In genomic region chr13:45709402-45709801, GRCm38 (mm10) we compare ENCODE assay signal across 13 mouse cellular contexts.
DNase-seq lines count a peak whose midpoint lies in the region; ATAC-seq and TF ChIP-seq lines count a peak whose summit lies in the region.
"Had no signal": no experiment of that assay in that cellular context is flagged by ENCODE, and none has a peak within 500 bp of the region (broad histone marks: within the 10 kb centered on the region; RNA-seq: fewer than 3 reads in every experiment).

No protein-coding gene starts in this region.

- intact Hi-C loops in gastrocnemius, postnatal 36 days (cut with DNase I), result no loop called here

- no peak overlapping the region for H3K4me3 ChIP-seq in heart, embryonic 12.5 days
- no peak overlapping the region for H3K4me3 ChIP-seq in heart, embryonic 10.5 days
- no peak overlapping the region for H3K4me3 ChIP-seq in forebrain, embryonic 14.5 days (ENCODE audit: low read depth, low read length)
- no peak overlapping the region for H3K4me3 ChIP-seq in midbrain, postnatal 0 days (ENCODE audit: low read depth, low read length)

- DNase-seq in heart, embryonic 10.5 days (ENCODE audit: low spot score), result no peak
- peak; percentile 58 for DNase-seq in left cerebral cortex, adult 11 months (ENCODE audit: low spot score)
- no peak for DNase-seq in left cerebral cortex, adult 18-20 months (ENCODE audit: low spot score in 2 of 2)
- DNase-seq in forebrain, embryonic 14.5 days (ENCODE audit: low spot score), result peak; percentile 58
- peak; percentile 60 for DNase-seq in midbrain, postnatal 0 days (ENCODE audit: low spot score)
- no peak for DNase-seq in gastrocnemius, postnatal 36 days
- DNase-seq: adrenal gland, postnatal 36 days; cerebellum, postnatal 14 days; gastrocnemius, postnatal 14 days; kidney, adult 18-20 months; liver, postnatal 0 days had no signal

- no peak for TF ChIP-seq CTCF in midbrain, postnatal 0 days (IDR thresholded peaks at IDR 0.05)

- WGBS in heart, embryonic 12.5 days, result 58% methylated on average over 11 of the region's 11 CpGs
- WGBS in heart, embryonic 10.5 days, result 71% methylated on average over 11 of the region's 11 CpGs
- WGBS in forebrain, embryonic 14.5 days, result 37% methylated on average over 11 of the region's 11 CpGs
- 50% methylated on average over 11 of the region's 11 CpGs for WGBS in midbrain, postnatal 0 days

- peaks cover 4% of the 10 kb centered on the region for H3K4me1 ChIP-seq in heart, embryonic 12.5 days (replicated peaks)
- H3K4me1 ChIP-seq in heart, embryonic 10.5 days, result peaks cover 9% of the 10 kb centered on the region; the same call in 1 of the 2 replicates
- H3K4me1 ChIP-seq in forebrain, embryonic 14.5 days (ENCODE audit: control insufficient read depth, insufficient read depth, low read length), result no peaks in the 10 kb centered on the region
- H3K4me1 ChIP-seq in midbrain, postnatal 0 days (ENCODE audit: insufficient read depth, low read length), result no peaks in the 10 kb centered on the region

- ATAC-seq in heart, embryonic 12.5 days (ENCODE audit: insufficient number of reproducible peaks, low FRiP score), result no peak
- ATAC-seq in forebrain, embryonic 14.5 days, result no peak
- ATAC-seq in midbrain, postnatal 0 days (ENCODE audit: low FRiP score), result no peak
- ATAC-seq in cerebellum, adult (ENCODE audit: insufficient number of reproducible peaks, low FRiP score, low TSS enrichment), result no peak
- ATAC-seq: liver, postnatal 0 days had no signal

- no peak overlapping the region for H3K27ac ChIP-seq in heart, embryonic 12.5 days (ENCODE audit: poor library complexity, severe bottlenecking)
- no peak overlapping the region for H3K27ac ChIP-seq in heart, embryonic 10.5 days
- H3K27ac ChIP-seq in forebrain, embryonic 14.5 days (ENCODE audit: low read depth, low read length), result 0 out of 2 replicates have a peak overlapping the region, but pooled peaks have one; percentile 44
- no peak overlapping the region for H3K27ac ChIP-seq in midbrain, postnatal 0 days (ENCODE audit: low read depth, low read length)

- no peak overlapping the region for H3K9ac ChIP-seq in heart, embryonic 12.5 days
- no peak overlapping the region for H3K9ac ChIP-seq in forebrain, embryonic 14.5 days (ENCODE audit: low read length)
- no peak overlapping the region for H3K9ac ChIP-seq in midbrain, postnatal 0 days (replicated peaks; ENCODE audit: low read length, poor library complexity, severe bottlenecking)
- H3K9ac ChIP-seq: liver, postnatal 0 days had no signal

- peaks cover 3% of the 10 kb centered on the region for H3K9me3 ChIP-seq in heart, embryonic 12.5 days (replicated peaks)
- no peaks in the 10 kb centered on the region for H3K9me3 ChIP-seq in heart, embryonic 10.5 days
- no peaks in the 10 kb centered on the region for H3K9me3 ChIP-seq in forebrain, embryonic 14.5 days (replicated peaks; ENCODE audit: control insufficient read depth, low read length)
- H3K9me3 ChIP-seq in midbrain, postnatal 0 days (ENCODE audit: low read length), result no peaks in the 10 kb centered on the region

- H3K27me3 ChIP-seq in heart, embryonic 12.5 days (replicated peaks), result no peaks in the 10 kb centered on the region
- H3K27me3 ChIP-seq in heart, embryonic 10.5 days (ENCODE audit: insufficient read depth, poor library complexity, severe bottlenecking), result no peaks in the 10 kb centered on the region
- H3K27me3 ChIP-seq in forebrain, embryonic 14.5 days (replicated peaks; ENCODE audit: control insufficient read depth, insufficient read depth, low read length), result no peaks in the 10 kb centered on the region
- H3K27me3 ChIP-seq in midbrain, postnatal 0 days (ENCODE audit: insufficient read depth, low read length), result no peaks in the 10 kb centered on the region

- peak overlapping the region; percentile 36 for H3K4me2 ChIP-seq in heart, embryonic 12.5 days
- H3K4me2 ChIP-seq in forebrain, embryonic 14.5 days (ENCODE audit: low read length), result 0 out of 2 replicates have a peak overlapping the region, but pooled peaks have one; percentile 28
- H3K4me2 ChIP-seq in midbrain, postnatal 0 days (ENCODE audit: low read depth, low read length, poor library complexity, severe bottlenecking), result peak overlapping the region; percentile 12; the same call in 1 of the 2 replicates

- peaks cover 4% of the 10 kb centered on the region; the same call in 1 of the 2 replicates for H3K36me3 ChIP-seq in heart, embryonic 12.5 days
- H3K36me3 ChIP-seq in heart, embryonic 10.5 days, result peaks cover 8% of the 10 kb centered on the region; the same call in 1 of the 2 replicates
- H3K36me3 ChIP-seq in forebrain, embryonic 14.5 days (ENCODE audit: control insufficient read depth, insufficient read depth, low read length), result no peaks in the 10 kb centered on the region
- H3K36me3 ChIP-seq in midbrain, postnatal 0 days (ENCODE audit: insufficient read depth, low read length), result no peaks in the 10 kb centered on the region

Comparison
In these comparisons a context has a peak if more than half of its experiments do, and no peak if none do; other contexts are left out.
1. DNase-seq: peak in left cerebral cortex, adult 11 months (single experiment), forebrain, embryonic 14.5 days (single experiment) and midbrain, postnatal 0 days (single experiment); none in heart, embryonic 10.5 days (single experiment), left cerebral cortex, adult 18-20 months (0 of 2) and gastrocnemius, postnatal 36 days (0 of 2).
2. Peak in every context shown above with its lines, with median percentiles within 50 percentile points of each other: H3K4me2 ChIP-seq.